30 mouse cellular contexts compared by ENCODE assay signal in the genomic region with DNA sequence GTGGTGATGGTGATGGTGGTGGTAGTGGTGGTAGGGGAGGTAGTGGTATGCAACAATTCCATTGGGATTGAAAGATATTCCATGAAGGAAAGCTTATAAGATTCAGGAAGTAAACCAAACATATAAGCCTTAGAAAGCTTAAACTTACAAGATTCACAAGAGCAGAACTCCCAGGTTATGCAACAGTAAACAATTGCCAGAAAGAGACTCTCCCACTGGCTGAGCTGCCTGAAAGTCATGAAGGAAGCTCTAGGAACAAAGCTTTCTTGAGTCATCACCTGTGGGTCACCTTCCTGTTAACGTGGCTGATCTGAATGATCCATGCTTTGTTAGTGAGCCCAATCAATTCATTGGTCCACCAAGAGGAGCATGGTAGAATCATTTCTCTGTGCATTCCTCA.
"Had no signal": no experiment of that assay in that cellular context is flagged by ENCODE, and none has a peak within 500 bp of the region (broad histone marks: within the 10 kb centered on the region; RNA-seq: fewer than 3 reads in every experiment).

No protein-coding gene starts in this region.

- ATAC-seq: liver, embryonic 12.5 days; liver, postnatal 0 days; lung, postnatal 0 days; midbrain, embryonic 13.5 days; midbrain, embryonic 15.5 days; midbrain, embryonic 16.5 days had no signal

- H3K4me3 ChIP-seq: limb, embryonic 10.5 days; limb, embryonic 12.5 days; limb, embryonic 13.5 days; limb, embryonic 15.5 days; liver, embryonic 12.5 days; liver, embryonic 13.5 days; liver, embryonic 15.5 days; lung, embryonic 15.5 days; megakaryocyte, embryonic 14.5 days; midbrain, embryonic 10.5 days; midbrain, embryonic 12.5 days; midbrain, embryonic 13.5 days; midbrain, embryonic 15.5 days; myocyte; neural tube, embryonic 12.5 days had no signal

- H3K27ac ChIP-seq: limb, embryonic 10.5 days; limb, embryonic 12.5 days; limb, embryonic 13.5 days; limb, embryonic 15.5 days; liver, embryonic 12.5 days; liver, embryonic 13.5 days; liver, embryonic 14.5 days; liver, embryonic 15.5 days; lung, embryonic 15.5 days; macrophage; midbrain, embryonic 10.5 days; midbrain, embryonic 12.5 days; midbrain, embryonic 13.5 days; midbrain, embryonic 15.5 days; neural tube, embryonic 12.5 days had no signal

- DNase-seq: left cerebral cortex, postnatal 4 days; liver; liver, embryonic 13.5 days; liver, postnatal 0 days; lung, adult 18-20 months; lung, adult 2 months; lung, embryonic 14.5 days; lung, postnatal 10 days; lung, postnatal 14 days; lung, postnatal 36 days; lung, postnatal 4 days; midbrain, embryonic 14.5 days had no signal
